Mouse (Mus musculus) kidney, postnatal 4 days (tissue): ENCODE data around the gene Rpl41.
"Not testable (repeated sequence)": the region's sequence is repeated elsewhere in the genome, so short reads cannot be mapped to it uniquely, and the experiment has no call there.

Source experiments
- DNase-seq, 2 experiments: peaks; one replicate each; pipeline ENCODE4 v3.0.0; 2021; ENCODE audit warnings: mixed read lengths in 2 of 2

Gene Rpl41

DNA sequence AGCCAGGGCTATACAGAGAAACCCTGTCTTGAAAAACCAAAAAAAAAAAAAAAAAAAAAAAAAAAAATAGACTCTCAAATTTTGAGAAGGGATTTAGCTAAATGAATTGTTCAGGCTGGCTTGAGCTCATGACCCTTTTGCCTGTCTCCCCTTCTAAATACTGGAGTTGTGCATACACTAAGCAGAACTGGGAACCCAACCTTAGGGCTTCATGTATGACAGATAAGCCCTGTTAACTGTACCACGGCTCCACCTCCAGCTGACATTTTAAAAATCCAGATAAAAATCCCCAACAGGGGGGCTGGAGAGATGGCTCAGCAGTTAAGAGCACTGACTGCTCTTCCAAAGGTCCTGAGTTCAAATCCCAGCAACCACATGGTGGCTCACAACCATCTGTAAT, 6.5 kb upstream of the Rpl41 start:
- not testable (repeated sequence) for DNase-seq

DNA sequence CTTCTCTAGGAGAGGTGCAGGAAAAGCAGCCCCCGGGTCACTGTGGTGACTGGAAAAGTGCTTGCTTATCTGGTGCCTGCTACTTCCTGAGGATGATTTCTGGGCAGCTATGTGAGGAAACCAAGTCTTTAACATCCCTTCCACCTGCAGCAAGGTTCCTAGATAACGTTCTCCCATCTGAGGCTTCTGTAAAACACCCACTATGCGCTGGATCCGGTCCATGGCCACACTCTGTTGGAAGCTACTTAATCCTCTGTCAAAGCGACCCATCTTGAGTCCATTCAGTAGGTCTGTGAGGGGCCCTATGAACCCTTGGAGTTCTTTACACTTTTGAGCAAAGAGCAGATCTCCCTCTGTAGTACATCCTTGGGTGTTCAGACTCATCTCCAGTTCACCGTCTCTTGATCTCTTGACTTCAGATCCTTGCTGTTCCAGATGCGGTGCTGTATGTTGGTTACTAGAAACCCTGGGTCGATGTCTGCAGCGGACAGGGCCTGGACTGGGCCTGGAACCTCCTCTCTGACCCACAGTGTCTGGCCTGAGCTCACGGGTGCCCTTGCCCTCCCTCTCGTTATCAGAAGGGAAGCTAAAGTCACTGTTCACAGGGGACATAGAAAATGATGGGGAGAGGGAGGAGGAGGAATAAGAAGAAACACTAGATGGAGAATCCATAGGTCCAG, 1.2 kb upstream of the Rpl41 start:
- not testable (repeated sequence) for DNase-seq

- DNase-seq: not testable (repeated sequence)
These were observed 565 bp upstream of the Rpl41 start for GRCm38 (mm10) chr10:128549682-128550057.

GRCm38 (mm10) chr10:128548051-128548791, 884 bp downstream of the Rpl41 start:
- DNase-seq: not testable (repeated sequence)

DNA sequence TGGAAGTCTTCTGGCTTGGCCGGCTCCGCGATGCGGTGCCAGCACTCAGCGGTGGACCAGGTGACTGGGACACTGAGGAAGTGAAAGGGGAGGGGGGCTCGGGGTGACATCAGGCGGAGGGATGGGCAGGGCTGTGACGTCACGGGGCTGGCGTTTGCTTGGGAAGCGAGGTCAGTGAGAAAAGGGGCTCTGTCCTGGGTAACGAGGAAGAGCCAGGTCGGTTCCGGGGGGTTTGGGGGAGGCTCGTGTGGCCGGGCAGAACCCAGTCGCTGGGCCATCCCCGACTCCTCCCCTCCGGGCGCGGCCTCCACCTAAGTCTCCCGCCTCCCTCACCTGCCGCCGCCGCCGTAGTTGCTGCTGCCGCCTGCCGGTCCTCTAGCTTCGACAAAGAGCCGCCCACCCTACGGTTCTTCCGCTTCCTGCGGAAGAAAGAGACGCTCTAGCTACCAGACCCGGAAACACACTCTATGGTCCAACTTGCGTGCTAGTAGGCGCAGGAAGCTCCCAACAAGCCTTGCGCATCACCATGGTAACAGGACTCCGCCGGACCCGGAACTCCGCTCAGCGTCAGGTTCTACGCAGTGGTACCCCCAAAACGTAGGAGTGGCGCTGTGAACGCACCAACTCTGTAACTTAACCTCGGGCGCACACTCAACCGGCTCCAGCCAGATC, 1.6 kb downstream of the Rpl41 start, which contains the start of gene Zc3h10:
Gene Zc3h10, minus strand, starts transcription at position 414 of the 672 bp plus-strand sequence.
- peak; percentile 92 to 95 for DNase-seq

DNA sequence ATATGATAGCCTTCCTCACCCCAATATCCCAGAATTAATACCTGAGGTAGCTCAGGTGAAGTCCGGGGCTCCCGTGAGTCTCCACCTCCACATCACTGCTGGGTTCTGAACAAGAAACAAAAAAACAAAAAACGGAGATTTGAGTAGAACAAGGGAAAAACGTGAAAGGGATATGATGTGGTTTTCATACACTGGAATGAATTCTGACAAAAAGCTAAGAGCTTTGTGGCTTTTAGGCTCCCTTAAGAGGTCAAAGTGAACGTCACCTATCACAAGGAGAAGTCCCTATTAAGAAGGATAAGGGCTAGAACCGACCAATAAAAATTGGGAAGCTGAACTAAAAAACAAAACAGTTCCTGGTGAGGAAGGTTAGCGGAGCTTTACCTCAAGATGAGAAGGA, 2.3 kb downstream of the Rpl41 start:
- DNase-seq: no peak

DNA sequence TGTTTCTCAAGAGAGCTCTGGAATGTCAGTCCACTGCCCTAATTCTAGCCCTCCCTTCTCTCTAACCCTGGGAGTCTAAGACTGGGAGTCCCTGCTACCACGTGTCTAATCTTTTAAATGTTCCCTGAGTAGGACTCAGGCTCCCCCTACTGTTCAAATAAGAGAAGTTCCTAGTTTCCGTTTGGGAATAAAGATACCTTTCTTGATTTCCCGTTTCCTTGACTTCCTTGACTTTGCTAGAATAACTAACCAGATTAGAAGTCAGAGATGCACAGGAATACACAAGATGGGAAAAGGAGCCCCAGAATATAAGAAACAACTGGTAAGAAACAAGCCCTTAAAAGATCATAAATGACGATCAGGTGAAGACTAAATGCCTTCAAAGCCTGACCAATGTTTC, 2.7 kb downstream of the Rpl41 start:
- no peak for DNase-seq

GRCm38 (mm10) chr10:128545570-128545898, 3.6 kb downstream of the Rpl41 start:
- DNase-seq: no peak

- no peak for DNase-seq
These were observed 4.2 kb downstream of the Rpl41 start for GRCm38 (mm10) chr10:128544674-128545569.

- DNase-seq: no peak
These were observed 4.9 kb downstream of the Rpl41 start for GRCm38 (mm10) chr10:128544151-128544657.

DNA sequence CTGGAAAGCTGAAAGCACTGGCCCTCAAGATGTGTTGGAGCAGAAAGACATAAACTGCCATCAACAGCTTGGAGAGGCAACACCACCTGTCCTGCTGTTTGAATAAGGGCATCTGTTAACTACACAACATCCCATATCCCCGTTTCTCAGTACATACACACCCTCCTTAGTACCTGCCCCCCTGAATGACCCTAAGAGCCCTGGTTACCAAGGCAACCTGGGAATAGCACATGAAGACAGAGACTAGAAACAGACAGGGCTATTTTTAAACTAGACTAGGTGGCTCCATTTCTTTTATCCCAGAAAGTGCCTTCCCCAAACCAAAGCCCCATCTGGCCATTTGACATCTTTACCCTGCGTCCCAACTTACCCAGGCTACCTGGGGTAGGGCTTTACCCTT, 6.0 kb downstream of the Rpl41 start:
- no peak for DNase-seq

GRCm38 (mm10) chr10:128538340-128538870, 10.7 kb downstream of the Rpl41 start:
- DNase-seq: no peak

DNA sequence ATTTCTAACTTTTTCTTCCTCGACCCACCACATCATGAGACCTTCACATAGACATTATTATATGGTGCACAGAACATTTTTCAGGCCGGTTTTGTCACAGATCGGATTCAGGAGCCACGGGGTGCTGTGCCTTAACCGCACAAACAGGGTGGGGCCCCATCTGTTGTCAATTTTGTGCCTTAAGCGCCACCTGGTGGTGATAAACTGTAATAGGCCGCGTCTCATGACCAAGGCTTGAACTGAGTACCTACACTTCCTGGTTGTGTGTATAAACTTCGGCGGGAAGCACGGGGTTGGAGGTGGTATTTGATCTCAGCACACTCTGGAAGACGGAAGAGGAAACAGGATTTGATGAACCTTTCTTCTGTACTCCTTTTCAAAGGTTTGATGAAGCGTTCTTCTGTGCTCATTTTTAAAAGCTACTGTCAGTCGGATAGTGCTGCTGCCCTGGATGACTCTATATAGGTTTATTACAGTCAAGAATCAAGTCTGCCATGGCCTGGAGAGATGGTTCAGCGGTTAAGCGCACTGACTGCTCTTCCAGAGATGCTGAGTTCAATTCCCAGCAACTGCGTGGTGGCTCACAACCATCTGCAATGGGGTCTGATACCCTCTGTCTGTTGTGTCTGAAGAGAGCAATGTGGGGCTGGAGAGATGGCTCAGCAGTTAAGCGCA, 12.7 kb downstream of the Rpl41 start:
- DNase-seq: peak; percentile 88 to 91

DNA sequence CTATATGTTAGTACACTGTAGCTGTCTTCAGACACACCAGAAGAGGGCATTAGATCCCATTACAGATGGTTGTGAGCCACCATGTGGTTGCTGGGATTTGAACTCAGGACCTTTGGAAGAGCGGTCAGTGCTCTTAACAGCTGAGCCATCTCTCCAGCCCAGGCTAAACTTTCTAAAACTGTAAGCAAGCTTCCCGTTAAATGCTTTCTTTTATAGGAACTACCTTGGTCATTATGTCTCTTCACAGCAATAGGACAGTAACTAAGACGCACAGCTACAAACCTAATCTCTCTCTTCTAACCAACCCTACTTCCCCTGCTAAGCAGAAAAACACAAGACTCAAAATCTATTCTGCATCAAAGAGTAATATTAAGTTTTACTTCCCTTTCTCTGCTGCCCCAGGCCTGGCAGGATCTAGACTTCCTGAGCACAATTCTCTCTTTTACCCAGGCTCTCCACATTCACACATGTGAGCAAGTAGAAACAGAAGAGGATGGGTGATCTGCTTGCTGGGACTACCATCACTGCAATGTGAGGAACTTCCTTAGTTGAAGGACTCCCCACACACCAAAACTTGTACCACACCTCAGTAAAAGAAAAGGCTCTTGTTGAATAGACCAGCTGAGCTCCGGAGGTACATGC, 13.4 kb downstream of the Rpl41 start:
- no peak for DNase-seq

GRCm38 (mm10) chr10:128535206-128535605, 13.9 kb downstream of the Rpl41 start:
- DNase-seq: no peak

GRCm38 (mm10) chr10:128526366-128527356, 22.4 kb downstream of the Rpl41 start:
- DNase-seq: no peak

DNA sequence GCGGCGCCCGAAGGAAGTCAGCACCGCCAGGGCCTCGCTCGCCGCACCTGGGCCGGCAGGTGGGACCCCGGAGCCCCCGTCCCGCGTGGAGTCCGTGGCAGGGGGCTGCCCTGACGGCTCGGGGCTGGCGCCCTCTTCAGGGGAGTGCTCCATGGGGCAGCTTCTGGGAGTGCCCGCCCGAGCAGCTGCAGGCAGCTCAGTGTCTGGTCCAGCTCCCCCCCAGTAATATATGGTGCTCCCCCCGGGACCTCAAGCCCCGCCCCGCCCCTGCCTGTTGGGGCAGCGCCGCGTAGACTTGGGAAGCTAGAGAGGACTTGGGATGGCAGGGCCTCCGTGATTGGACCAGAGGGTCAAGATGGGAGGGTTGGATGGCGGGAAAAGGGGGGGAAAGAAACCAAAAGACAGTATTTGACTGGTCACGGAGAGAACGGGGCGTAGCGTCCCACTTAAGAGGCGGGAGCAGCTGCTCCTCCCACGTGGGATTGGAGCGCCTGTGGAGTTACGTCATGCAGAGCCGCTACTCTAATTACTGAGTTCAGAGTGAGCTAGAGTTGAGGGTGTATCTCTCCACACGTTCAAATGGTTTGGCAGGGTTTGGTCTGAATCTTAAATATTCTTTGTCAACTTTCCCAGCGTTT, 23.3 kb downstream of the Rpl41 start, which contains the start of gene Esyt1:
Gene Esyt1, minus strand, starts transcription at position 201 of the 638 bp plus-strand sequence.
- peak; percentile 89 to 95 for DNase-seq

DNA sequence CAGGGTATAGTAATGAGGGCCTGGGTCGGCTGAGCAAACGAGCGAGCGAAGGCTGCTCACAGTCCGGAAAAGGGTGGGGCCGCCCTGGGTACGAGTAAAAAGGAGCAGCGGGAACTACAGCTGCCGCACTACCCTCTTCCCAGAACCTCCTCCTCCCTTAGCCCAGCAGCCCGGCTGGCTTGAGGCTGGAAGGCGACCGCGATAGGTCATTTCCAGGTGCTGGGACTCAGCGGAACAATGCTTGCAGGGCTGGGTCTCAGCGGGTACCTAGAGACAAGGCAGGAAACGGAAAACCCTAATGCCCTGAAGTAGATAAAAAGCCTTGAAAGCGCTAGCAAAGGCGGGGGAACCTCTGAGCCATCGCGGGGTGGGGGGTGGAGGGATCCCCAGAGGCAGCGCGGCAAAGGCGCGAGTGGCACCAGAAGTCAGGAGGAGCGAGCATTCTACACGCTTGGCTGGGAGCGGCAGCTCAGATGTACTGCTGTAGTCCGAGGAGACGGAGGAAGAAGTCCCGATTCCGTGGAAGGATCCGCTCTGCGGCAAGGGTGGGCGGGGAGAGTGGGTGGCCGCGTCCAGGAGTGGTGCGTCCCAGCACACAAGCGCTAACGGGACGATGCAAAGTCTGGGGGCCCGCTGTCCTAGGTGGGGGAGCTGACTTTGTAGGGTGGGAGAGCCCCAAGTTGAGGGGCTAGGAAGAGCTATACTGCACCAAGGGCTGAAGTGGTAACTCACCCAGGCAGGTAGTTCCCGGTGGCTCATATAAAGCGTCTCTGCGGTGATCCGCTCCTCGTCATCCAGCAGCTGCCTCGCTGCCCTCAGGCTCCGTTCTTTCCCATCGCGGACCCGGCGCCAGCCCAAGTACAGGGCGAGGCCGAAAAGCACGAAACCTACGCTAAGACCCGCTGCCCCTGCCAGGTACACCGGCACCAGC, 24.1 kb downstream of the Rpl41 start:
- peak; percentile 72 to 84 for DNase-seq
